Mouse (Mus musculus) embryo, embryonic 11 days (tissue): ENCODE measurements around the gene AC124502.3.

Experiments
- DNase-seq: peaks from one replicate; pipeline ENCODE4 v3.0.0-alpha.2; 2015

Gene AC124502.3

GRCm38 (mm10) chr19:5036577-5036976 lies 2.1 kb upstream of the AC124502.3 start:
- DNase-seq, result no peak

GRCm38 (mm10) chr19:5037678-5038571 lies 766 bp upstream of the AC124502.3 start:
- peak; percentile 88 for DNase-seq

GRCm38 (mm10) chr19:5039301-5040114 lies 817 bp downstream of the AC124502.3 start:
- DNase-seq, result peak; percentile 45

- DNase-seq, result peak; percentile 97
Observed at GRCm38 (mm10) chr19:5040862-5041523, 2.3 kb downstream of the AC124502.3 start, which contains the start of gene Brms1. Gene Brms1 (plus strand): TSS chr19:5041354.

GRCm38 (mm10) chr19:5041588-5041987 lies 2.9 kb downstream of the AC124502.3 start:
- DNase-seq, result no peak

GRCm38 (mm10) chr19:5045531-5045930 lies 6.8 kb downstream of the AC124502.3 start:
- DNase-seq, result no peak

GRCm38 (mm10) chr19:5048138-5049056 lies 9.7 kb downstream of the AC124502.3 start:
- peak; percentile 17 for DNase-seq

- no peak for DNase-seq
Observed at GRCm38 (mm10) chr19:5049325-5049724, 10.6 kb downstream of the AC124502.3 start.

GRCm38 (mm10) chr19:5050047-5050905 lies 11.6 kb downstream of the AC124502.3 start, which contains the start of gene Rin1:
Gene Rin1 (plus strand): TSS chr19:5050481.
- peak; percentile 71 for DNase-seq

GRCm38 (mm10) chr19:5051031-5051430 lies 12.3 kb downstream of the AC124502.3 start:
- DNase-seq, result peak; percentile 50

GRCm38 (mm10) chr19:5051515-5051914 lies 12.8 kb downstream of the AC124502.3 start:
- no peak for DNase-seq

- no peak for DNase-seq
Observed at GRCm38 (mm10) chr19:5052166-5052822, 13.6 kb downstream of the AC124502.3 start.

- no peak for DNase-seq
Observed at GRCm38 (mm10) chr19:5052853-5053252, 14.2 kb downstream of the AC124502.3 start.

- peak; percentile 73 for DNase-seq
Observed at GRCm38 (mm10) chr19:5053909-5054308, 15.2 kb downstream of the AC124502.3 start.

- DNase-seq, result peak; percentile 85
Observed at GRCm38 (mm10) chr19:5056251-5056650, 17.6 kb downstream of the AC124502.3 start.

- no peak for DNase-seq
Observed at GRCm38 (mm10) chr19:5057876-5058775, 19.4 kb downstream of the AC124502.3 start.

GRCm38 (mm10) chr19:5058801-5059771 lies 20.4 kb downstream of the AC124502.3 start:
- peak; percentile 67 for DNase-seq
